Mouse (Mus musculus) neural tube, embryonic 13.5 days (tissue): Measurements from ENCODE around the gene Kif5c. TPM values are rescaled to one million over a fixed set of nuclear protein-coding genes. Genes with fewer than 3 reads are reported as not detected.

Source experiments
- ATAC-seq: fragments of 200-750 bp; cut with Nextera tagmentation; 2 replicates; pipeline ENCODE4 v1.8.0; 2017; ENCODE audit warnings: low read depth, mild to moderate bottlenecking, moderate TSS enrichment, moderate library complexity
- H3K27ac ChIP-seq: fragments of 300-500 bp; sonication (generic); replicated peaks from 2 replicates; pipeline ENCODE4 v1.5.1; 2015; ENCODE audit warnings: moderate library complexity, mild to moderate bottlenecking, inconsistent platforms
- H3K27me3 ChIP-seq: fragments of 300-500 bp; sonication (generic); 2 replicates; pipeline ENCODE4 v1.6.1; 2015; ENCODE audit warnings: mild to moderate bottlenecking, inconsistent platforms
- H3K36me3 ChIP-seq: fragments of 300-500 bp; sonication (generic); 2 replicates; pipeline ENCODE4 v1.6.1; 2015; ENCODE audit warnings: mild to moderate bottlenecking, inconsistent platforms
- H3K4me1 ChIP-seq: fragments of 300-500 bp; sonication (generic); replicated peaks from 2 replicates; pipeline ENCODE4 v1.6.1; 2015; ENCODE audit warnings: inconsistent platforms
- H3K4me2 ChIP-seq: fragments of 300-500 bp; sonication (generic); 2 replicates; pipeline ENCODE4 v1.6.1; 2015; ENCODE audit warnings: inconsistent platforms, mild to moderate bottlenecking, moderate library complexity
- H3K4me3 ChIP-seq: fragments of 300-500 bp; sonication (generic); 2 replicates; pipeline ENCODE4 v1.5.1; 2015; ENCODE audit warnings: mild to moderate bottlenecking, inconsistent platforms
- H3K9ac ChIP-seq: fragments of 300-500 bp; sonication (generic); 2 replicates; pipeline ENCODE4 v1.6.1; 2015; ENCODE audit warnings: moderate library complexity, mild to moderate bottlenecking, inconsistent platforms
- H3K9me3 ChIP-seq: fragments of 300-500 bp; sonication (generic); 2 replicates; pipeline ENCODE4 v1.6.1; 2016; ENCODE audit warnings: inconsistent platforms
- WGBS: fragments of 180-500 bp; shearing (Covaris S2); methylation state at CpG from one replicate; pipeline ENCODE4 v1.1.7; 2015; 5-methylcytosine and 5-hydroxymethylcytosine counted together
- polyA plus RNA-seq: library from polyadenylated mRNA; unstranded; fragments of >200 nt; fragmentation: Nextera tagmentation; extraction: Ambion mirVana; gene quantifications from 2 replicates; pipeline ENCODE4 v1.2.1, GENCODE M21; 2015

Kif5c gene
- polyA plus RNA-seq, 1 experiment from 2014 or later, result 181 TPM

- Histone ChIP-seq H3K9me3 (no peaks in the 10 kb centered on the region), H3K4me3 (no peak overlapping the region), H3K27ac (no peak overlapping the region), H3K36me3 (peaks cover 98% of the 10 kb centered on the region), H3K4me1 (0 out of 2 replicates have a peak, but pooled peaks cover 6% of the 10 kb centered on the region), H3K9ac (no peak overlapping the region), H3K27me3 (no peaks in the 10 kb centered on the region), H3K4me2 (no peak overlapping the region)
- WGBS, result 91% methylated on average over 7 of the region's 7 CpGs
- no peak for ATAC-seq
These were observed 138.5 kb downstream of the Kif5c start for GRCm38 (mm10) chr2:49757616-49758015.

DNA sequence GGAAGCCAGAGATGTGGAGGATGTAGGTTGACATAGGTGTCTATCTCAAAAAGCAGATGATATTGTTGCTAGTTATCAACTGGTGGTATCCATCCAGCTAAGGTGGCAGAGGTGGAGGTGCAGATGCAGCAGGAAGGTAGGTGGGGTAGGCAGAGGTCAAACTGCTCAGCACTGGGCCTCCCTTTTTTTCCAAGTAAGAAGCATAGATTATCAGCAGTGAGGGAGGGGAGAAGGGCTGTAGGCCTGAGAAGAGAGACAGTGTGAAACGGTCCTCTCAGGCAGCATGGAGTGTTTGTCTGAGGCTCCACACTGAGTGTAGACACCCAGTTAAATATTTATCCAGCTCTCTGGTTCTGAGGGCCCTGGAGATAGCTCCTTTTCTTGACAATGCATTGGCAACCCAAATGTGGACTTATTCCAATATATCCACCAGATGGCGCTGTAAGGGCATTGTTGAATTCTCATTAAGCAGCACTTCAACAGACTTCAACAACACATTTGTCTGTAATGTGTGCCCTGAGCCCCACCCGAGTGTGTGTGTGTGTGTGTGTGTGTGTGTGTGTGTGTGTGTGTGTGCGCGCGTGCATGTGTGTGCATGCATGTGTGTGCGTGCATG is 145.3 kb downstream of the Kif5c start:
- Histone ChIP-seq H3K9ac (no peak overlapping the region), H3K4me2 (no peak overlapping the region), H3K4me3 (no peak overlapping the region), H3K4me1 (no peaks in the 10 kb centered on the region), H3K27me3 (no peaks in the 10 kb centered on the region), H3K36me3 (peaks cover 82% of the 10 kb centered on the region), H3K9me3 (no peaks in the 10 kb centered on the region), H3K27ac (peak overlapping the region; percentile 46; the same call in 1 of the 2 replicates)
- WGBS, result 50% methylated on average over 7 of the region's 7 CpGs
- peak; percentile 72 for ATAC-seq

GRCm38 (mm10) chr2:49768916-49769315 is 149.8 kb downstream of the Kif5c start:
- Histone ChIP-seq H3K27ac (no peak overlapping the region), H3K4me2 (no peak overlapping the region), H3K9me3 (no peaks in the 10 kb centered on the region), H3K4me3 (no peak overlapping the region), H3K36me3 (peaks cover 57% of the 10 kb centered on the region), H3K27me3 (no peaks in the 10 kb centered on the region), H3K9ac (no peak overlapping the region), H3K4me1 (peaks cover 10% of the 10 kb centered on the region)
- ATAC-seq, result no peak
- 85% methylated on average over 2 of the region's 2 CpGs for WGBS

DNA sequence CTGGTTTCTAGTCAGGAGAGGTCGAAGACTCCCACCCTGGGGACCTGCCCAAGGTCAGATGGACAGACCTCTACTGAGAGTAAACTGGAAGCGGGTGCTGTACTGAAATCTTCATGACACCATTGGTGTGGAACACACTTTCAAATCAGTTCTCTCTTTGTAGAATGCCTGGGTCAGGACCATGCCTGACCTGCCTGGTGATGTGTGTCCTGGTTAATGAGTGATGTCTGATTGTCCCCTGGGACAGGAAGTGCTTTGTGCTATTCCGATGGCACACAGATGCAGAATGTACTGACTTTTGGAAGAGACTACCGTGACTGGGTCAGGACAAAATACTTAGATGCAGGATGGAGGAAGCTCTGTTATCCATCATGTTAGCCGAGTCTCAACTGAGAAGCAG is 151.3 kb downstream of the Kif5c start:
- Histone ChIP-seq H3K9me3 (no peaks in the 10 kb centered on the region), H3K4me2 (no peak overlapping the region), H3K36me3 (peaks cover 55% of the 10 kb centered on the region), H3K4me3 (no peak overlapping the region), H3K9ac (no peak overlapping the region), H3K27ac (no peak overlapping the region), H3K27me3 (no peaks in the 10 kb centered on the region), H3K4me1 (peaks cover 10% of the 10 kb centered on the region)
- WGBS, result 67% methylated on average over 5 of the region's 5 CpGs
- ATAC-seq, result no peak

DNA sequence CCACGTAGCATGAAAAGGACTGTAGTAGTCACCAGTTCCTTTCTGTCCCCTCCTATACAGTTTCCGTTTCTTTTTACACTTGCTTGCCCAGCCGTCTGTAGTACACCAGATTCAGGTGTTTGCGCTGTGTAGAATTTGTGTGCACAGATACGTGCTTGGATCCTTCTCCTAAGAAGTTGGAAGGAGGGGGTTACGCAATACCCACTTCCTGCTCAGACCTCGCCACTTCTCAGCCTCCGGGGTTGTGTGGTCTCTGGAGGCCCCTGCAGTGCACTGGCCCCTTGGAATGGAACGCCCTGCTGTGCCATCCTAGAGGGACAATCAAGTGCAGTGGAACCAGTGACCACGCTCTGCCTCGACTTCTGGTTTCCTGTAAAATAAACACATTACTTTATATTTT is 152.1 kb downstream of the Kif5c start:
- Histone ChIP-seq H3K9ac (no peak overlapping the region), H3K4me1 (peaks cover 10% of the 10 kb centered on the region), H3K4me2 (no peak overlapping the region), H3K4me3 (no peak overlapping the region), H3K36me3 (peaks cover 48% of the 10 kb centered on the region), H3K9me3 (no peaks in the 10 kb centered on the region), H3K27me3 (no peaks in the 10 kb centered on the region), H3K27ac (no peak overlapping the region)
- WGBS, result 64% methylated on average over 11 of the region's 11 CpGs
- ATAC-seq, result no peak

DNA sequence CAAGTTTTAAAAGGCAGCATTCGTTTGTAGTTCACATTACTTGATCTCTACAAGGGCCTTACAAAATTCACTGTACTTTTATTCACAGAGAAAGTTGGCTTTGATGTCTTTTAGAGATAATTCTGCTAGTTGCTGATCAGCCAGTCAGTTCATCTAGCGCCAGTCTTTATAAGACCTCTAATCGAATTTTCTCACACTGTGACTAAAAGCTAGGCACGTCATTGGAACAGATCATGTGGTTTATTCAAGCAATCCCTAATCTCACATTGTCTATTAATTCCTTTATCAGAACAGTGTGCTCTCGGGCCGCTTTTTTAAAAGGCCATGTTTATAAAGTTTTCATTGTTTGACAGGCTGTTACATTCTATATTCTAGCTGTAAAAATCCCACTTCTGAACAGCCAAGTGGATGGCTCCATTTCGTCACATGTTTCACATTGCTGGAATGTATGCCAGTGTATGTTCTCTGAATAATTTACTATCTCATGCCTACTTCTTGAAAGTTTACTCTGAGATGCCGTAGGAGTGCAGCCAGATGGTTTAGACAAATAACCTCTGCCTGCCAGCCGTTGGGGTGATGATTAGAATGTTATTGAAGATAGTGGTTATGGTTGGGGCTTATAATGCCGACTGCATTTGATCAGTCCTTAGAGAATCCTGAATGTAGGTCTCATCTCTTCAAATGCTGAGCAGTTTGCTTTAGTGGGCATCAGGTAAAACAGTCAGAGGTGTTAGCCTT is 154.3 kb downstream of the Kif5c start:
- no peak for ATAC-seq
- H3K9ac ChIP-seq, result no peak overlapping the region
- no peaks in the 10 kb centered on the region for H3K9me3 ChIP-seq
- H3K4me2 ChIP-seq, result no peak overlapping the region
- no peak overlapping the region for H3K4me3 ChIP-seq
- peaks cover 31% of the 10 kb centered on the region for H3K36me3 ChIP-seq
- peaks cover 10% of the 10 kb centered on the region for H3K4me1 ChIP-seq
- H3K27me3 ChIP-seq, result no peaks in the 10 kb centered on the region
- 82% methylated on average over 10 of the region's 10 CpGs for WGBS
- no peak overlapping the region for H3K27ac ChIP-seq

DNA sequence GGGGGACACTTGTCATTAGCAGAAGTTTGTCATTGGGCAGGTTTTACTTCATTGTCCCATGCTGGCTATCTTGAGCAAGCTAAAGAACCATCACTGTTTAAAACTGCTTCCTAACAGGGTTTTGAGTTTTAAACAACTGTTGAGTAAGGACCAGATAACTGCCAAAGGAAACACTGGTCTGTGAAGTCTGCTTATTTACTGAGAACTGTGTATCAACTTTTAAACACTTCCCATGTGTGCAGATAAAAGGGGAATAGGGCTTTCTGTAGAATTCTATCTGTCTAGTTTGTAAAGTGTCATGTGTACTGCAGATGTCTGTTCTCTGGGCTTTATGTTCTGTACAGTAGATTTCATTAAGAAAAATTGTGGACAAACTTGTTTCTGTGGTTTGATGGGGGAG is 155.1 kb downstream of the Kif5c start:
- H3K27ac ChIP-seq, result no peak overlapping the region
- no peak overlapping the region for H3K4me2 ChIP-seq
- H3K36me3 ChIP-seq, result peaks cover 22% of the 10 kb centered on the region
- H3K9ac ChIP-seq, result no peak overlapping the region
- H3K9me3 ChIP-seq, result no peaks in the 10 kb centered on the region
- no peaks in the 10 kb centered on the region for H3K27me3 ChIP-seq
- peaks cover 10% of the 10 kb centered on the region for H3K4me1 ChIP-seq
- no peak overlapping the region for H3K4me3 ChIP-seq
- no peak for ATAC-seq

DNA sequence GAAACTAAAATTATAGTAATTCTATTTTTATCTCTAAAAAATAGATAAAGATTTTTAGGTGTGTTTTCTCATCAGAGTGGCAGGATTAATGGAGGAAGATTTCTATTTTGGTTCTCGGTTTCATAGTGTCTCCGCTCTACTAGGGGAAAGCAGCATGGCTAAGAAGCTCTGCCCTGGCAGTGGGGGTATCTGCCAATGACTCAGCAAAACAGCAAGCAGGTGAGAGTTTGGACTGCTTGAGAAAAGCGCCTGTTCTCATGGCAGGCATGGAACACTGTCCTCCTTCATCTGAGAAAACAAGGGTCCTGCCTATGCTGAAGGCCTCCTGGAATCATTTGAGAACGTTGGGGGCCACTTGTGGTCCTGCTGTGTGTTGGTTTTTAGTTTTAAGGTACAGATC is 156.1 kb downstream of the Kif5c start:
- Histone ChIP-seq H3K4me1 (peaks cover 9% of the 10 kb centered on the region), H3K27me3 (no peaks in the 10 kb centered on the region), H3K36me3 (peaks cover 12% of the 10 kb centered on the region; the same call in 1 of the 2 replicates), H3K27ac (no peak overlapping the region), H3K4me3 (no peak overlapping the region), H3K9me3 (no peaks in the 10 kb centered on the region), H3K9ac (no peak overlapping the region), H3K4me2 (no peak overlapping the region)
- ATAC-seq, result no peak
- 97% methylated on average over 4 of the region's 4 CpGs for WGBS

GRCm38 (mm10) chr2:49775735-49776134 is 156.6 kb downstream of the Kif5c start:
- Histone ChIP-seq H3K4me2 (no peak overlapping the region), H3K27ac (no peak overlapping the region), H3K27me3 (no peaks in the 10 kb centered on the region), H3K36me3 (peaks cover 10% of the 10 kb centered on the region; the same call in 1 of the 2 replicates), H3K4me1 (peaks cover 4% of the 10 kb centered on the region), H3K9me3 (no peaks in the 10 kb centered on the region), H3K4me3 (no peak overlapping the region), H3K9ac (no peak overlapping the region)
- ATAC-seq, result no peak

DNA sequence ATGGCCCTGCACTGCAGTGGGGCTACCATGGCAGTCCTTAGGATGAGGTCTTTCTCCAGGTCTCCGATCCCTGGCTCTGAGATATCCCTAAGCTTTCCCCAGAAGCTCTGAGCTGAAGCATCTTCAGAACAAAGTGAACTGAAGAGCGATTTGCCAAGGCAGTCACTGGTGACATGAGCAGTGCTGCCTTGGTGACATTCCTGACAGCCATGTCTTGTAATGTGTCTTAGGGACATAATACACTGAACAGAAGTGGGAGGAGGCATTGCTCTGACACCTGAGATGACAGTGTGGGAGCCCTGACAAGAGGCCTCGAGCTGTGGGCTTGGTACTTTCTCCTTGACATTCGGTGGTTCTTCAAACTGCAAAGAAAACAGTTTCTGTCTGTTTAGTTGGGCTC is 157.3 kb downstream of the Kif5c start:
- Histone ChIP-seq H3K9me3 (no peaks in the 10 kb centered on the region), H3K36me3 (peaks cover 6% of the 10 kb centered on the region; the same call in 1 of the 2 replicates), H3K4me1 (peaks cover 4% of the 10 kb centered on the region; the same call in 1 of the 2 replicates), H3K4me2 (no peak overlapping the region), H3K27ac (no peak overlapping the region), H3K4me3 (no peak overlapping the region), H3K27me3 (no peaks in the 10 kb centered on the region), H3K9ac (no peak overlapping the region)
- no peak for ATAC-seq
- whole genome bisulfite sequencing, result 94% methylated on average over 4 of the region's 4 CpGs

- Histone ChIP-seq H3K4me1 (peaks cover 13% of the 10 kb centered on the region; the same call in 1 of the 2 replicates), H3K9ac (peak within 1 kb of the TSS; percentile 77), H3K9me3 (no peaks in the 10 kb centered on the region), H3K27me3 (peaks cover 56% of the 10 kb centered on the region), H3K36me3 (no peaks in the 10 kb centered on the region), H3K27ac (no peak within 1 kb of the TSS), H3K4me2 (peak within 1 kb of the TSS; percentile 100), H3K4me3 (peak within 1 kb of the TSS; percentile 60)
- peak; percentile 84 for ATAC-seq
- WGBS, result under 1% methylated on average over 79 of the region's 79 CpGs
These were observed 168.4 kb downstream of the Kif5c start, which contains the start of gene Lypd6b for GRCm38 (mm10) chr2:49787376-49788050. Gene Lypd6b, plus strand, starts transcription at chr2:49787688.

GRCm38 (mm10) chr2:49788051-49788418 is 168.9 kb downstream of the Kif5c start:
- Histone ChIP-seq H3K9me3 (no peaks in the 10 kb centered on the region), H3K4me2 (peak overlapping the region; percentile 100), H3K27me3 (peaks cover 56% of the 10 kb centered on the region), H3K36me3 (no peaks in the 10 kb centered on the region), H3K4me1 (peaks cover 13% of the 10 kb centered on the region; the same call in 1 of the 2 replicates), H3K9ac (peak overlapping the region; percentile 77), H3K4me3 (peak overlapping the region; percentile 60), H3K27ac (no peak overlapping the region)
- WGBS, result 1% methylated on average over 14 of the region's 14 CpGs
- peak; percentile 43; the same call in 1 of the 2 replicates for ATAC-seq
